Mouse (Mus musculus) G1E-ER4 (cell line): Measurements from ENCODE around the gene Snx5. TPM values are rescaled to one million over a fixed set of nuclear protein-coding genes. Genes with fewer than 3 reads are reported as not detected.

ENCODE experiments used
- GATA1 ChIP-seq: IDR thresholded peaks from one replicate; pipeline ENCODE4 v1.8.0; 2012; ENCODE audit warnings: low read length, inconsistent platforms
- polyA plus RNA-seq: library from polyadenylated mRNA; stranded (reverse); fragments of >175 nt; gene quantifications from 2 replicates; pipeline ENCODE4 v1.2.3, GENCODE M21; 2012

Gene Snx5
- polyA plus RNA-seq, 1 experiment, result 31.6 TPM

DNA sequence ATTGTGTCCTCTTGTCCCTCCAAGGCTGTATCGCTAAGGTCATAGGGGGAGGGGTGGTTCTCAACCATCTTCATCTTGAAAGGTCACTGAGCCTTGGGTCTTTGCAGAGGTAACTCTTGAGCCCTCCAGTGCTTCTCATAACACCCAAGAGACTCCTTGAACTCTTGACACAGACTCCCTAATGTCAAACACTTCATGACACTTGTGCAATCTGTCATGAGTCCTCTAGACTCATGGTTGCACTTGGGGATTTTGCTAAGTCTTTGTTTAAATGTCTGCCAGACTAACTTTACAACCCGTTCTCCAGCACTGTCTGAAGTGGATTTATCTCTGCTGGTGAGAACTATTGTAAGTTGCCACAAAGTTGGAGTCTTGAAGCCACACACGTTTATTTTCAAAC is 61.3 kb downstream of the Snx5 start:
- TF ChIP-seq GATA1, result no peak

DNA sequence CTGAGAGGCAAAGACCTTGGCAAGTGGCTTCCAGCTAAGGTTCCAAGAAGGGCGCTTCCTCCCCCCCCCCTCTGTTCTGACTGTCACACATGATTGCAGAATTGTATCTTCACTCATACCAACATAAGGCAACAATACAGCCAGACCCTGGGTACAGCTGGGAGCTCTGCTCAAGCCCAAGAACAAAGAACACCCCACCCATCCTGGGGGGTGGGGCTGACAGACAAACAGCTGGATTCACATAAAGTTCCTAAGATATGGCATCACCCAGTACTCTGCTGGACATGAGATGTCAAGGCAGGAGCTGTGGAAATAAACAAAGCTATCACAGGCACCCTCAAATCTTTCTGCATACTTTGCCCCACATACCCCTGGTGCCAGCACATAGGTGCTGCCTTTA is 63.3 kb downstream of the Snx5 start:
- no peak for TF ChIP-seq GATA1

DNA sequence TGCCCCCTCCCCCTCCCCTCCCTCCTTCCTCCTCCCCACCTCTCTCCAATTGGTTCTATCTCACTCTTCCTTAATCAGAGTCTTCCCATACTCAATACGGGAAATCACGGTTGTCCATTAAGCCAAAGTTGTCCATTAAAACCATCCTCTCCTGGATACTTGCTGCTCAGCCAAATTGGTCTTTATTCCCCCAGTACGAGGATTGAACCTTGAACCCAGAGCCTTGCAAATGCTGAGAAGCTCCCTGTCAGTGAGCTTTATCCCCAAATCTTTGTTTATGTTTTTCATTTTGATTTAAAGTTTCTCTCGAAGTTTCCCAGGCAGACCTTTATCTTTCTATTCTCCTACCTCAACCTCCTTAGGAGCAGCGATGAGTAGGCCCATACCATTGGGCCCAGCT is 67.7 kb downstream of the Snx5 start:
- no peak for TF ChIP-seq GATA1

DNA sequence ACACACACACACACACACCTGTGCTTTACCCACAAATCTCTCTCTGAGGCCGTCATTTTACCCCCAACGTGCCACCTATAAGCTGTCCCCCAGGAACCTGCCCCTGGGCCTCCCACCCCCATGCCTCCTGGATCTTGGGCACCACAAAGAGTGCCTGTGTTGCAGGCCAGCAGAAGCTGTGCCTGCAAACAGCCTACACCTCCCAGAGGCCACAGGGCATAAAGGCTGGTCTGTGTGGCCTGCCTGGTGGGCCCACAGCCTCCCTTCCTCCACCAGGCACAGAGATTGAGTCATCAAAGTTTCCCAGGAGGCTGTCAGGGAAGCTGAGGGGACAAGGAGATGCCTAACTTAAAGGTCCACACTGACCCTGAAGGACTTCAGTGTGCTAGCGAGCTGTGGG is 68.1 kb downstream of the Snx5 start:
- TF ChIP-seq GATA1, result no peak

DNA sequence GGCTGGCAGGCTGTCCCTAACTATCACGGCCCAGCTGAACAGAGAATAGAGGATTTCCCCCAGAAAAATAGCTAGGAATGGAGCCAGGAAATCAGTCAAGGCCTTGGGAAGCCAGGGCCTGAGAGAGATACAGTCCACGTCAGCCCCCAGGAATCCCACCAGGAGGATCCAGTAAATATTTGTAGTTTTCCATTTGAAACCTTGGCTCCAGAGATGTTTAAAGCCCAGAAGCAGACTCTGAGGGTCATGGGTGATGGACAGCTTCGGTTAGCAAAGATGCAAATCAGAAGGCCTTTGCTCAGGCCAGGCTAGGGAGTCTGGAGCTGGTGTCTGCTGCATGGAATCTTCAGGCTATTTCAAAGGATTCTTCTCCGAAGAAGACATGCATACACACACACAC is 68.6 kb downstream of the Snx5 start:
- no peak for TF ChIP-seq GATA1

Other genes starting within 250 kb of the Snx5 start
- gene Banf2, start 237.8 kb downstream of the Snx5 start, polyA plus RNA-seq, result not detected in 2 replicates
- gene Mgme1, start 243 bp downstream of the Snx5 start, polyA plus RNA-seq, result 1.6 and 1.9 TPM in 2 replicates
- gene Ovol2, start 61.2 kb upstream of the Snx5 start, polyA plus RNA-seq, result not detected in 2 replicates
- 14.7 and 22.7 TPM in 2 replicates for gene Kat14, start 98.1 kb upstream of the Snx5 start, polyA plus RNA-seq
- gene Pet117, start 98.1 kb upstream of the Snx5 start, polyA plus RNA-seq, result 27.9 TPM in 1 of 2 replicates, not detected in the other